In the genomic region with DNA sequence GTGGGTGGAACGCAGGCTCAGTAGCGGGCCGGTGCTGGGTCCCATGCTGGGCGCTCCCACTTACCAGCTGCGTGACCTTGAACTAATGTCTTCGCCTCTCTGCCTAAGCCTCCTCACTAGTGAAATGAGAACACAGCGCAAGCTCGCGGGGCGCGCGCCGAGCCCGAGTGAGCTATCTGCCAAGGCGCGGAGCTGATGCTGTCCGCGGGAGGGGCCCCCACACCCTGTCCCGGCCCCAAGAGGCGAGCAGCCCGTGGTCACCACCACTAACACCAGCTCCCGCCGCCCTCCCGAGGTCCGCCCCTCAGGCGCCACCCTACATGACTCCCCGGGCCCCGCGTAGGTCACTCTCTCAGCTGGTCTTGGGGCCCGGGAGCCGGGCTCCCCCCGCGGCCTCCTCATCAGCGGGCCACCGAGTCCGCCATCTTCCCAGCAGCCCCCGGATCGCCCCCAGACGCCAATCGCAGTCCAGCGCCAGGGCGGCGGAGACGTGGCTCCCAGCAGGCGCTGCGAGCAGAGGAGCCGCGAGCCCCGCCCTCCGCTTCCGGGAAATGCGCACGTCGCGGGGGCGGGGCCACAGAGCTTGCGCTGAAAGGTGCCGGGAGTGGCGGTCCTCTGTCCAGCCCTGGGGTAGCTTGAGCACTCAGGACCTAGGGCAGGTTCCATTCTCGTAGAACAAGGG, we compare ENCODE assay signal across 8 mouse cellular contexts. TPM values are rescaled to one million over a fixed set of nuclear protein-coding genes. Genes with fewer than 3 reads are reported as not detected.
DNase-seq lines count a peak whose midpoint lies in the region; ATAC-seq and TF ChIP-seq lines count a peak whose summit lies in the region.

A gene (minus strand): TSS at position 542 of the 682 bp plus-strand sequence.

- H3K4me2 ChIP-seq in heart, embryonic 13.5 days: peak within 1 kb of the TSS; percentile 89
- H3K4me2 ChIP-seq in liver, embryonic 11.5 days: peak within 1 kb of the TSS; percentile 93
- H3K4me2 ChIP-seq in myocyte (ENCODE audit: low read depth): peak within 1 kb of the TSS; percentile 94

- peak; percentile 78 for TF ChIP-seq POLR2A in myocyte (IDR thresholded peaks at IDR 0.05; ENCODE audit: insufficient read length, low read depth)

- H3K9ac ChIP-seq in heart, embryonic 13.5 days: peak within 1 kb of the TSS; percentile 99
- H3K9ac ChIP-seq in liver, embryonic 11.5 days (ENCODE audit: low read depth, low read length): peak within 1 kb of the TSS; percentile 95

- no peaks in the 10 kb centered on the region for H3K9me3 ChIP-seq in heart, embryonic 13.5 days
- H3K9me3 ChIP-seq in liver, embryonic 11.5 days (ENCODE audit: control insufficient read depth, low read length): no peaks in the 10 kb centered on the region

- peak; percentile 95 for DNase-seq in CD4-positive, CD25-positive, alpha-beta regulatory T cell, adult 2 months (ENCODE audit: low read depth, low spot score)
- peak; percentile 87 for DNase-seq in c-Kit-negative CD71-positive TER-119-positive erythroid progenitor cells, embryonic 14.5 days (ENCODE audit: low read depth, low spot score)
- peak; percentile 26 for DNase-seq in fat pad, adult 2 months (ENCODE audit: extremely low read depth, low read depth, low spot score)
- DNase-seq in kidney, postnatal 10 days: peak; percentile 98
- peak; percentile 91 for DNase-seq in liver, embryonic 11.5 days (ENCODE audit: low spot score)
- peak; percentile 92 to 97 for DNase-seq in spleen, postnatal 4 days (ENCODE audit: low spot score in 2 of 2)

- peak within 1 kb of the TSS; percentile 96 for H3K27ac ChIP-seq in heart, embryonic 13.5 days (replicated peaks)
- H3K27ac ChIP-seq in liver, embryonic 11.5 days (ENCODE audit: low read depth, low read length): peak within 1 kb of the TSS; percentile 67

- H3K4me3 ChIP-seq in heart, embryonic 13.5 days: peak within 1 kb of the TSS; percentile 93
- peak within 1 kb of the TSS; percentile 84 for H3K4me3 ChIP-seq in liver, embryonic 11.5 days (ENCODE audit: low read depth, low read length)
- H3K4me3 ChIP-seq in myocyte: peak within 1 kb of the TSS; percentile 54

- H3K79me2 ChIP-seq in myocyte (ENCODE audit: control insufficient read depth, insufficient read depth): peaks cover 14% of the 10 kb centered on the region

- WGBS in heart, embryonic 13.5 days: under 1% methylated on average over 59 of the region's 60 CpGs
- WGBS in liver, embryonic 11.5 days: under 1% methylated on average over 60 of the region's 60 CpGs

- peak; percentile 73 for ATAC-seq in heart, embryonic 13.5 days (ENCODE audit: extremely low read depth, insufficient number of reproducible peaks, low FRiP score, low TSS enrichment)
- peak; percentile 82 for ATAC-seq in liver, embryonic 11.5 days (replicated peaks; ENCODE audit: low FRiP score)

- peaks cover 40% of the 10 kb centered on the region for H3K36me3 ChIP-seq in heart, embryonic 13.5 days
- H3K36me3 ChIP-seq in liver, embryonic 11.5 days (ENCODE audit: control insufficient read depth, insufficient read depth, low read length): peaks cover 16% of the 10 kb centered on the region; the same call in 1 of the 2 replicates
- H3K36me3 ChIP-seq in myocyte (ENCODE audit: control insufficient read depth, insufficient read depth): peaks cover 18% of the 10 kb centered on the region

- H3K4me1 ChIP-seq in heart, embryonic 13.5 days: peaks cover 34% of the 10 kb centered on the region
- H3K4me1 ChIP-seq in liver, embryonic 11.5 days (replicated peaks; ENCODE audit: control insufficient read depth, insufficient read depth, low read length): peaks cover 14% of the 10 kb centered on the region

- peaks cover 5% of the 10 kb centered on the region; the same call in 1 of the 2 replicates for H3K27me3 ChIP-seq in heart, embryonic 13.5 days (replicated peaks)
- no peaks in the 10 kb centered on the region for H3K27me3 ChIP-seq in liver, embryonic 11.5 days (replicated peaks; ENCODE audit: control insufficient read depth, insufficient read depth, low read length)
- H3K27me3 ChIP-seq in myocyte (ENCODE audit: control insufficient read depth, insufficient read depth, insufficient read length): no peaks in the 10 kb centered on the region

- H3ac ChIP-seq in myocyte (ENCODE audit: control insufficient read depth, insufficient read length): peak within 1 kb of the TSS; percentile 90

TF ChIP-seq in myocyte, 11 proteins besides CTCF, POLR2A, EP300 and RAD21:
- TF ChIP-seq REST (IDR thresholded peaks at IDR 0.05; ENCODE audit: insufficient read depth, insufficient read length): no peak
- no peak for TF ChIP-seq TCF12 (IDR thresholded peaks at IDR 0.05; ENCODE audit: insufficient read depth, poor library complexity, severe bottlenecking)
- peak; percentile 2 for TF ChIP-seq E2F4 (IDR thresholded peaks at IDR 0.05; ENCODE audit: insufficient read depth)
- peak; percentile 90 for TF ChIP-seq POLR2AphosphoS2 (IDR thresholded peaks at IDR 0.05; ENCODE audit: insufficient read length, low read depth)
- TF ChIP-seq MYOG (IDR thresholded peaks at IDR 0.05; ENCODE audit: control insufficient read depth in 1 of 3, insufficient read depth in 1 of 3, insufficient read length in 2 of 3, low read depth in 2 of 3): peak in 1 of 3 experiments; percentile 20
- TF ChIP-seq SRF (IDR thresholded peaks at IDR 0.05; ENCODE audit: control insufficient read depth, insufficient read length, low read depth): no peak
- TF ChIP-seq MAX (IDR thresholded peaks at IDR 0.05; ENCODE audit: low read depth): no peak
- TF ChIP-seq TCF3 (IDR thresholded peaks at IDR 0.05; ENCODE audit: insufficient read length, low read depth): no peak
- no peak for TF ChIP-seq USF1 (IDR thresholded peaks at IDR 0.05; ENCODE audit: low read depth)
- peak in 1 of 3 experiments; percentile 18 for TF ChIP-seq MYOD1 (IDR thresholded peaks at IDR 0.05; ENCODE audit: control insufficient read depth in 1 of 3, insufficient read length in 2 of 3, low read depth in 2 of 3)
- TF ChIP-seq CEBPB (IDR thresholded peaks at IDR 0.05; ENCODE audit: insufficient read depth, poor library complexity, severe bottlenecking): no peak

RNA-seq across cellular contexts. Expression of the gene that starts here (rescaled TPM):
- polyA plus RNA-seq in heart, embryonic 13.5 days (2015; fragmentation: Nextera tagmentation; extraction: Ambion mirVana): 163 and 164 TPM in 2 replicates
- polyA plus RNA-seq in liver, embryonic 11.5 days (2014; fragmentation: Nextera tagmentation; extraction: Ambion mirVana): 95.1 and 101 TPM in 2 replicates
- 124 TPM for polyA plus RNA-seq in myocyte (2012; fragmentation: generic; extraction: Trizol)

Comparison
In these comparisons a context has a peak if more than half of its experiments do, and no peak if none do; other contexts are left out.
1. Peak in every context shown above with its lines: DNase-seq, ATAC-seq, H3K4me3 ChIP-seq and H3K27ac ChIP-seq.
2. DNase-seq: peak in every context shown above with its lines; median percentile 98 in kidney, postnatal 10 days; 95 in CD4-positive, CD25-positive, alpha-beta regulatory T cell, adult 2 months; 94 in spleen, postnatal 4 days; 91 in liver, embryonic 11.5 days; 87 in c-Kit-negative CD71-positive TER-119-positive erythroid progenitor cells, embryonic 14.5 days; 26 in fat pad, adult 2 months.